Mouse (Mus musculus): ENCODE results near the gene Cenps.

GRCm38 (mm10) chr4:149177046-149177445 is 39.6 kb upstream of the Cenps start:
- TF ChIP-seq CTCF (IDR thresholded peaks at IDR 0.05) (no peak), EP300 (IDR thresholded peaks at IDR 0.05; ENCODE audit: insufficient read depth, low read depth, low read length) (no peak), POLR2A (IDR thresholded peaks at IDR 0.05; ENCODE audit: insufficient read depth, low read depth, low read length) (no peak)
